Mouse (Mus musculus) MEL-GATA-1-ER (cell line): ENCODE measurements around the gene Tpd52l1.
"Not testable (repeated sequence)": the region's sequence is repeated elsewhere in the genome, so short reads cannot be mapped to it uniquely, and the experiment has no call there.

Experiments
- DNase-seq: peaks from one replicate; pipeline ENCODE4 v3.0.0-alpha.2; 2012; ENCODE audit warnings: low read depth; ENCODE audit errors: extremely low read depth

Tpd52l1 gene

DNA sequence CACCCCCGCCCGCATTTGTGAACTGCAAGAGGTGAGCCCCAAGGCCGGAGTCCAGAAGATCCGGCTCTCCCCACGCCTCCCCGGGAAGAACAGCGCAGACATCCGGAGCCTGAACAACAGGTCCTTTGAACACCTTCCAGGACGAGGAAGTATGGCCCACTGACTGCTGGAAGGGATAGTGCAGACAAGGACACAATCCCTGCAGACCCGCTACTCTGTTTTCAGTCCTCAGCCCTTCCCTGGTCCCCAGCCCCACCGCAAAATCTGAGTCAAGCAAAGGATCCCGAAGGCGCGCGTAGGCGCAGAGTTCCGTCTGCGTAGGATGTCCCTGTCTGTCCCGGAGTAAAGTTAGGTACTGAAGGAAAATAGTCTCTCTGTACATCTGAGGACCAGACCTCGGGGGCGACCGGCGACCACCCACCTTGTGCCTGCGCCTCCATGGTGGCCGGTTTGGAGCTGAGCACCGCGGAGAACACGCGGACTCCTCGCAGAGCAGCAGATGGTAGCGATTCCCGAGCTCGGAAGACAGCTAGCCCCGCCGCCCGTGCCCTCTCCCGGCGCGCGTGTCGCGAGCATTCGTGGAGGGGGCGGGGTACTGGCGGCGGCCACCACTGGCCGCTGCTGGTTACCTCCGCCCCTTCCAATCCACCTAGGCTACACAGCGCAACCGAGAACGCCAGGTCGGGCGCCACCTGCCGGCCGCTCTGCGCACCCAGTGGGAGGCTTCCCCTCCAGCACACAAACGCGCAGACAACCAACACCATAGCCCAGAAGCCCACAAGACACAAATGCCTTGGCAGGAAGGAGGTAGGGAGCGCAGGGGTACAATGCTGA is at the start of gene Tpd52l1:
Tpd52l1 (minus strand) TSS at position 668 of the 834 bp plus-strand sequence.
- DNase-seq, result no peak

- no peak for DNase-seq
These were observed 48.5 kb upstream of the Tpd52l1 start for GRCm38 (mm10) chr10:31494296-31494695.

DNA sequence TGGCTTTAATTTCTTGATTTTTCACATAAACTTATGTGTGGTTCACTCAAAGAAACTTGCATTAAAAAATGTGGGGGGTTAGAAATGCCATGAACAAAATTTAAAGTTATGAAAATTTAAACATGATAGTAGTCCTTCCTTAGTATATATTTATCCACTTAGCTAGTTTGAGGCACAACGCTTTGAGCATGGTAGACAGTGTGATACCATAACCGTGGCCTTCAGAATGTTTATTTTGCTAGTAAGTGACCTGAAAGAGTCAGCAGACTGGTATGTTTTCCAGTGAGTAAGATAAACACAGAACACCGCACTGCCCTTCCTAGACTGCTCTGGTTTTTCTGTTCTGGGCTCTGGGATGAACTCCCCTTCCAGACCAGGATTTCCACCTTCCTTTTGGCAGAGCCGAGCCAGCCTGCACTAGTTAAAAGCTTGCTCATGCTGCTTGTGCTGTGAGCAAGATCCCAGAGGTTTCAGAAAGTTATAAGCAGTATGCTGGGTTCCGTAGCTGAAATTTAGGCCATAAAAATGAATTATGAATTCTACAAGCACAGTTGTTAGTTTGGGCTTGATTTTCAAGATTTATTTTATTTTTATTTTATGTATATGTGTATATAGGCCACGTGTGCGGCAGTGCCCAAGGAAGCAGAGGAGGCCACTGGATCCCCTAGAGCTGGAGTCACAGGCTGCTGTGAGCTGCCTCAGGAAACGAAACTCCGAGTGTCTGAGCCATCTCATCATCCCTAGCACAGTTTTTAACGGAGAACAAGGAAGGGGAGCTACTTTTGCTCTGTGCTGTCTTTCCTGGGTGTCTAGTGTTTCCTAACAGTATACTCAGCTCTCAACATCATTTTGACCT is 21.5 kb upstream of the Tpd52l1 start:
- no peak for DNase-seq

DNA sequence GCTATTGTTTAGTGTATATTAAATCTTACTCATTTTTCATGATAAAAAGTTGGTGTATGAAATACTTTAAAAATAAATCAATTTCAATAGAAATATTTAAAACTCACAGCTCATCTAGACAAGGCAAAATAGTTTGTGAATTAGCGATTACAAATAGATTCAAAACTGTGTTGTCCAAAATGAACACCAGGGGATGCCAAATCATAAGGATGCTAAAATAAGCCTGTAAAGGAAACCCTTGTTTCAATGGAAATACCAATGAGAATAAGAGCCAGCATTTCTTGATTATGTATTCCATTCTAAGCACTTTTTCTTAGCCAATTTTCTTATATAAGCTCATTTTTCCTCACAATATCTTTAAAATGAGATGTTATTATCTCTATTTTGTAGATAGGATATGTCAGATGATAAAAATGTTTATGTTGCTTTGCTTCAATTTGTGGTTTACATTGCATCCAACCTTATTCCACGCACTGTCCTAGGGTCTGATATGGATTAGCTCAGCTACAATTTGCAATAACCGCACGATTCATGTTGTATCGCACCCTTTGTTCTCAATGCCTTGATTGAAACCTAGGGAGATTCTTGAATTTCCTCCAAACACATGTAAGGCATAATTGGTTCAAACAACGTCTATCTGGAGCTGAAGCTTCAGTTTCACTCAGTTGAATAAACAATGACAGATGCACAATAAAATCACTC is 20.2 kb upstream of the Tpd52l1 start:
- no peak for DNase-seq

- no peak for DNase-seq
These were observed 19.7 kb upstream of the Tpd52l1 start for GRCm38 (mm10) chr10:31465424-31465823.

DNA sequence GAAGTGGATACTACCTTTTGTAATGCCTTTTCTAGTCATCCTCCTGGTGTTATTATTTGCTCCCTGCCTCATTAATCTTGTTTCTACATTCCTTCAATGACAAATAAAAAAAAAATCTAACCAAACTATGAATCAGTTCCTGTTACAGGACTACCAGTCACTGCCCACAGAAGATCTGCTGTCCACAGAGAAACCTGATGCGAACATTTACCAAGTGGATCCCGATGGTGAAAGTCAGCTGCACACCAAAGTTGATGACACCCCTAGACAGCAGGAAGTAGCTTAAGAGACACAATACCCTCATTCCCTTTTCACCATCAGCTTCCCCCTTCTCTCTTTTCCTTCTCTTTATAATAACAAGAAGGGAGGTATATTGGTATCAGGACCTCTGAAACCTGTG is 17.3 kb upstream of the Tpd52l1 start:
- DNase-seq, result no peak

DNA sequence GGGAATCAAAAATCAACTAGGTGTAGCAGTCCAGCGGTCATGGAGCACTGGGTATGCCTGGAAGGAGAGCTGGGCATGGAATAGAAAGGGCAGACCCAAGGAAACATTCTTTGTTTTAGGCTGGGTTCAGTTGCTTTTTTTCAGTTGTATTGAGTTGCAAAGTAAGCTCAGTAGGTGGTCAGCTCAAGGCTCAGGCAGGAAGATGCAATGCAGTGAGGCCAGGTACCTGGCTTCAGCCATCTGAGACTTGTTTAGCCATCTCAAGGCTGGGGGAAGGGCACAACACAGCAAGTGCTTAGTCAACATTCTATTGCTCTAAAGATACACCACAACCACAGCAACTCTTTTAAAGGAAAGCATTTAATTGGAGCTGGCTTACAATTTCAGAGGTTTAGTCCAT is 11.0 kb upstream of the Tpd52l1 start:
- DNase-seq, result no peak

DNA sequence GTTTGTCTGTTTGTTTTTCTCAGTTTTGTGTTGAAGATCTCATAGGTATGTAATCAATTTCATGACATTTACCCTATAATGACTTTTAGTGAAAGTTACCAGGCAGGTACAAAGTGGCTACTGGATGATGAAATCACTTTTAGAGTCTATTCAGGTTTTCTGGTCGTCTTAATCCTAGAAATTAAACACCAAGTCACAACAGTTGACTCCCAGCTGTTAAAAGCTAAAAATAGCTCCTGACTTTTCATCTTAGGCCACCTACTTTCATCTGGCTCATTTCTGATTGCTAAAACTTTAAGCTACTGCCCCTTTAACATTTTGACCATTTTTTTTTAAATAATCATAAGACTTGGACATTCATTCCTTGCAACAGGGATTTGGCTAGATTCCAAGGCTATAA is 1.3 kb upstream of the Tpd52l1 start:
- no peak for DNase-seq

- DNase-seq, result no peak
These were observed 1.6 kb downstream of the Tpd52l1 start for GRCm38 (mm10) chr10:31444206-31444605.

DNA sequence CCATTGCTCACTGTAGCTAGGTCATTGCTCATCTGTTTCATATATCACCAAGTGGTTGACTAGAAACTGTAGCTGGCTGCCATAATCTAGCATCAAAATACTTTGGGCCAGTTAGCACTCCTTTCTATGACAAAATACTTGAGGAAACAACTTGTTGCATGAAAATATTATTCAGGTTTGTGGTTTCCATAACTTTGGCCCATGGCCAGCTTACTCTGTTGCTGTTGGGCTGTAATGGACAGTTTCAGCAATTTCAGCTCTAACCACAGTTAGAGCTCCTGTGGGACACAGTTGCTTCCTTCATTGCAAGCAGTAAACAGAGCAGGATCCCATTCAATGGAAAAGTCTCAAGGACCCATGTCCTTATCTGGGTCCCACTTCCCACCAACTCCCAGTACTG is 4.3 kb downstream of the Tpd52l1 start:
- DNase-seq, result no peak

DNA sequence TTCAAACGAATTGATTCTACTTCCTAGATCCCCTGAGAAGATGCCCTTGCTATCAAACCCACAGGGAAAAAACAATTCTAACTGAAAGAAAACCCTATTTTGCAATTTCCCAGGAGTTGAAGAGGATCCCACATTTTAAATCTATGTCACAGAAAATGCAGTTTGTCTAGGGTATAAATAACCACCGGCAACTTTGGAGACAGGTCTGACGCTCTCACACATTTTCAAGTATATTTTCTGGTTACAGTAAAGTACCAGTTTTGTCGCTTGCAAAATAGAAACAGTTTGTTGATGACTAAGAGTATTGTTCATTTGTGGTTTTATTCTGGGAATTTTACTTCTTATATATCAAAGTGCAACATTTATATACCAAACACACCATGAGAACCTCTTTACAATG is 9.7 kb downstream of the Tpd52l1 start:
- DNase-seq, result no peak

GRCm38 (mm10) chr10:31417956-31418355 is 27.8 kb downstream of the Tpd52l1 start:
- no peak for DNase-seq

- DNase-seq, result no peak
These were observed 52.8 kb downstream of the Tpd52l1 start for GRCm38 (mm10) chr10:31392990-31393389.

DNA sequence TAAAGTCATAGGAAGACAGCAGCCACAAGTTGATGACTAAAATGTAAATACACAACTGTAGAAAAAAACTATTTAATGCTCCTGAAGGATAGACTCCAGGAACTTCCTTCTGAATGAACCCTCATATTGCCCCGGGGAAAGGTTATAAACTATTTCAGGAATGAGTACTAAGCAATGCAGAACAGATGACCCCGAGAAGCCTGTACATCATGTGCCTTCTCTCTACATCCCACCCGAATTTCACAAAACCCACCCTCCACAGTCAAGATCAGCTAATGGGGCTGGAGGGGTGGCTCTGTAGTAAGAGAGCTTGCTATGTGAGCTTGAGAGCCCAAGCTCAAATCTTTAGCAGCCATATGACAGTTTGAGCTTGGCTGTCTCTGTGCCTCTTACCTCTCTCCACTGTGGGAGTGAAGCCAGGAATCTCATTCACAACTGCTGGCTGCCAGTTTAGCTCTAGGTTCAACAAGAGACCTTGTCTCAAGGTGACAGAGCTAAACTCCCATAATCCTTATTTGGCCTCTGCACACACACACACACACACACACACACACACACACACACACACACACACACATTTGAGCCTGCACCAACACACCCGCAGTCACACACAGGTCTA is 54.9 kb downstream of the Tpd52l1 start:
- no peak for DNase-seq

DNA sequence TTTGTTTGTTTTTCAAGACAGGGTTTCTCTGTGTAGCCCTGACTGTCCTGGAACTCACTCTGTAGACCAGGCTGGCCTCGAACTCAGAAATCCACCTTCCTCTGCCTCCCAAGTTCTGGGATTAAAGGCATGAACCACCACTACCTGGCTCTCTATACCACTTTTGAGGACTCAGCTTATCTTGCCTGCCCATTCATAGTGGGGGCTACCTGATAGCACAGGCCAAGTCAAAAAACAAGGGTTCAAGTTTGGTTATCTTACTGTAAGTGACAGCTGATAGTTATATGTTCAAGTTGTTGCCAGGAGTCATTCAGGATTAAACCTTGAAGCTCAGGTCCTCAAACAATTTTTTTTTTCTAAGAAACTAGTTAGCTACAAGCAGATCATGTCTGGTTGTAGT is 57.2 kb downstream of the Tpd52l1 start:
- DNase-seq, result not testable (repeated sequence)

GRCm38 (mm10) chr10:31370200-31370599 is 75.6 kb downstream of the Tpd52l1 start:
- not testable (repeated sequence) for DNase-seq

- DNase-seq, result no peak
These were observed 86.0 kb downstream of the Tpd52l1 start for GRCm38 (mm10) chr10:31359749-31360148.

- no peak for DNase-seq
These were observed 90.8 kb downstream of the Tpd52l1 start for GRCm38 (mm10) chr10:31354886-31355461.

- no peak for DNase-seq
These were observed 91.6 kb downstream of the Tpd52l1 start for GRCm38 (mm10) chr10:31354141-31354540.

DNA sequence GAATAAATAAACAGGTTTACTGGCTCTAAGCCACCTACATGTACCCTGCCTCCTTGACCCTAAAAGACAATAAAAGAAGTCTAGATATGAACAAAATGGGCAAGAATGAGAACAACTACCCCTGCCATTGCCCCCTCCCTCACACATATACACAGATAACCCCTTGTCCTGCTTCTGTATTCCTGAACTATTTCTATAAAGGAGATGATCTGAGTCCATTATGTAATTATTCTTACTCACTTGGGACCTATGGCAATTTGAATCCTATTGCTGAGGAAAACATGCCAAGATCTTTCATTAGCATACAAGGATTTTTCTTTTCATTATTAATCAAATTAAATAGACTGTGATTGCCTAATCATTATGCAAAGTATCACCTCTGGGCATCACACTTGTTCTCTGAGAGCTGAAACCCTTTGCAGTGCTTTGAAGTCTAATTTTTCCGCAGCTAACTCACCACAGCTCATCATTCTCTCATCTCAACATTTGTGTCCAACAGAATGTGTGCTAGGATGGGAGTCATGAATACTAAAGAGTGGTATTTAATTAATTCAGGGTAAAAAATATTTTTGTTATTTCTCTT is 92.8 kb downstream of the Tpd52l1 start:
- no peak for DNase-seq

GRCm38 (mm10) chr10:31351056-31351455 is 94.7 kb downstream of the Tpd52l1 start:
- no peak for DNase-seq
